Comparison of ENCODE assay signal across 8 mouse cellular contexts in the genomic region with DNA sequence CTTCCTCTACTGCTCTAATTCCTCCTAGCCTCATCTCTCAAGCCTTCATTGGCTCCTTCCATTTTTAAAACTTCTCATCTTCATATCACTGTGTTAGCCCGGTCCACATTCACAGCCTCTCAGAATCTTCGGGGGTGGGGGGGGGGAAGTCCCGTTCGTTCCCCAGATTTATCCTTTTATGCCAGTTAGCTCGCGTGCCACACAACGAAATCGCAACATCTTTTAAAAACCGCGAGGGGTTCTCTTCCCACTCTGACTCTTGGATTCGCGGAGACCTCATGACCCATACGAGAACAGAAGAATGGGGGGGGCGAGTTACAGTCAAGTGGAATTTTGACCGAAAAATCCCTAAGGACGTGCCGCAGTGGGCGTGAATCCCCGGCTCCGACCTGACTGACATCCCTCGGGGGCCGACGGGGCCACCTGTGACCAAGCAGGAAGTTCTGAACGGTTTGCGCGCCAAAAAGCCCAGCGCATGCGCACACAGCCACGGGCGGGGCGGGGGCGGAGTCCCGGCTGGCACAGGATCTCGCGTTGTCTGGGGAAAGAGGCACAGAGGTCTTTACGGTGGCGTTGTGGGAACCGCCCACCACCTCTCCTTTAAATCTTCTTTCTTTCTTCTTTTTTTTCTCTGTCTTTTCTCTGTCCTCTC. TPM values are rescaled to one million over a fixed set of nuclear protein-coding genes. Genes with fewer than 3 reads are reported as not detected.
A peak's percentile ranks its signal among the peaks of the same experiment; 100 is the strongest.
DNase-seq lines count a peak whose midpoint lies in the region; ATAC-seq and TF ChIP-seq lines count a peak whose summit lies in the region.

No protein-coding gene starts in this region.

- TF ChIP-seq CTCF in E14TG2a.4 (conservative IDR thresholded peaks at IDR 0.05; ENCODE audit: low read length) = no peak
- no peak for TF ChIP-seq CTCF in liver, embryonic 14.5 days (IDR thresholded peaks at IDR 0.05; ENCODE audit: low read depth)

- H3K4me3 ChIP-seq in E14TG2a.4 (replicated peaks; ENCODE audit: low read length) = peak overlapping the region; percentile 88
- H3K4me3 ChIP-seq in forebrain, embryonic 11.5 days (ENCODE audit: low read depth, low read length) = peak overlapping the region; percentile 60
- peak overlapping the region; percentile 79 for H3K4me3 ChIP-seq in heart, embryonic 16.5 days (ENCODE audit: low read length)
- H3K4me3 ChIP-seq in liver, embryonic 14.5 days (ENCODE audit: insufficient read depth in 1 of 2, low read depth in 2 of 2, low read length in 2 of 2) = peak overlapping the region; percentile 78 to 80
- peak overlapping the region; percentile 60 for H3K4me3 ChIP-seq in stomach, embryonic 15.5 days (replicated peaks)

- H3K9ac ChIP-seq in forebrain, embryonic 11.5 days (ENCODE audit: low read length) = peak overlapping the region; percentile 92
- peak overlapping the region; percentile 93 for H3K9ac ChIP-seq in heart, embryonic 16.5 days (ENCODE audit: low read length)
- H3K9ac ChIP-seq in liver, embryonic 14.5 days (replicated peaks) = peak overlapping the region; percentile 99
- peak overlapping the region; percentile 76 for H3K9ac ChIP-seq in stomach, embryonic 15.5 days

- H3K27me3 ChIP-seq in E14TG2a.4 (ENCODE audit: insufficient read depth, low read length) = no peaks in the 10 kb centered on the region
- H3K27me3 ChIP-seq in forebrain, embryonic 11.5 days (ENCODE audit: control insufficient read depth, insufficient read depth, low read length) = no peaks in the 10 kb centered on the region
- H3K27me3 ChIP-seq in heart, embryonic 16.5 days (ENCODE audit: control insufficient read depth, insufficient read depth, low read length) = no peaks in the 10 kb centered on the region
- no peaks in the 10 kb centered on the region for H3K27me3 ChIP-seq in liver, embryonic 14.5 days (ENCODE audit: control insufficient read depth, insufficient read depth, low read length)
- H3K27me3 ChIP-seq in stomach, embryonic 15.5 days (replicated peaks) = no peaks in the 10 kb centered on the region

- H3K4me2 ChIP-seq in forebrain, embryonic 11.5 days (ENCODE audit: low read depth, low read length, severe bottlenecking) = peak overlapping the region; percentile 73
- H3K4me2 ChIP-seq in heart, embryonic 16.5 days (ENCODE audit: low read depth, low read length) = peak overlapping the region; percentile 96
- peak overlapping the region; percentile 98 for H3K4me2 ChIP-seq in liver, embryonic 14.5 days (ENCODE audit: low read depth)
- H3K4me2 ChIP-seq in stomach, embryonic 15.5 days = peak overlapping the region; percentile 75

- WGBS in forebrain, embryonic 11.5 days = 1% methylated on average over 38 of the region's 38 CpGs
- WGBS in heart, embryonic 16.5 days = under 1% methylated on average over 38 of the region's 38 CpGs
- WGBS in liver, embryonic 14.5 days (ENCODE audit: insufficient replicate concordance) = under 1% methylated on average over 38 of the region's 38 CpGs
- under 1% methylated on average over 38 of the region's 38 CpGs for WGBS in stomach, embryonic 15.5 days

- DNase-seq in c-Kit-positive CD71-positive TER-119-negative erythroid progenitor cells, embryonic 14.5 days (ENCODE audit: low read depth) = peak; percentile 90
- peak; percentile 99 for DNase-seq in forebrain, embryonic 11.5 days (ENCODE audit: low spot score)
- DNase-seq in kidney, postnatal 36 days = peak; percentile 94 to 96
- peak; percentile 88 to 93 (median 93) for DNase-seq in liver, embryonic 14.5 days (ENCODE audit: low read depth in 3 of 3, low spot score in 3 of 3)
- peak; percentile 100 for DNase-seq in neural tube, embryonic 10.5 days (ENCODE audit: extremely low spot score, low spot score)

- H3K9me3 ChIP-seq in E14TG2a.4 (ENCODE audit: low read length) = no peaks in the 10 kb centered on the region
- no peaks in the 10 kb centered on the region for H3K9me3 ChIP-seq in forebrain, embryonic 11.5 days (ENCODE audit: control insufficient read depth, low read length)
- H3K9me3 ChIP-seq in heart, embryonic 16.5 days (replicated peaks; ENCODE audit: control insufficient read depth, low read length) = no peaks in the 10 kb centered on the region
- H3K9me3 ChIP-seq in liver, embryonic 14.5 days (ENCODE audit: control insufficient read depth, low read length) = no peaks in the 10 kb centered on the region
- no peaks in the 10 kb centered on the region for H3K9me3 ChIP-seq in stomach, embryonic 15.5 days

- H3K27ac ChIP-seq in forebrain, embryonic 11.5 days (ENCODE audit: low read depth, low read length) = peak overlapping the region; percentile 100
- peak overlapping the region; percentile 100 for H3K27ac ChIP-seq in heart, embryonic 16.5 days (ENCODE audit: low read length)
- peak overlapping the region; percentile 99 for H3K27ac ChIP-seq in liver, embryonic 14.5 days
- H3K27ac ChIP-seq in stomach, embryonic 15.5 days = peak overlapping the region; percentile 100

- H3K4me1 ChIP-seq in E14TG2a.4 (replicated peaks; ENCODE audit: low read depth, low read length) = peaks cover 37% of the 10 kb centered on the region
- H3K4me1 ChIP-seq in forebrain, embryonic 11.5 days (replicated peaks; ENCODE audit: control insufficient read depth, insufficient read depth, low read length) = peaks cover 4% of the 10 kb centered on the region; the same call in 1 of the 2 replicates
- H3K4me1 ChIP-seq in heart, embryonic 16.5 days (ENCODE audit: control insufficient read depth, insufficient read depth, low read length) = peaks cover 8% of the 10 kb centered on the region
- peaks cover 9 to 11% of the 10 kb centered on the region in 2 experiments for H3K4me1 ChIP-seq in liver, embryonic 14.5 days (replicated peaks; ENCODE audit: control insufficient read depth in 2 of 2, insufficient read depth in 2 of 2, low read length in 1 of 2)
- H3K4me1 ChIP-seq in stomach, embryonic 15.5 days = peaks cover 6% of the 10 kb centered on the region; the same call in 1 of the 2 replicates

- peak; percentile 92 for ATAC-seq in forebrain, embryonic 11.5 days (replicated peaks; ENCODE audit: low FRiP score)
- ATAC-seq in heart, embryonic 16.5 days (replicated peaks; ENCODE audit: extremely low read depth, insufficient read depth, low FRiP score) = peak; percentile 94
- ATAC-seq in liver, embryonic 14.5 days (ENCODE audit: insufficient read depth) = peak; percentile 90
- ATAC-seq in stomach, embryonic 15.5 days (ENCODE audit: insufficient read depth, low FRiP score, low read depth) = peak; percentile 91

- peaks cover 36% of the 10 kb centered on the region for H3K36me3 ChIP-seq in E14TG2a.4 (ENCODE audit: insufficient read depth, low read length)
- no peaks in the 10 kb centered on the region for H3K36me3 ChIP-seq in forebrain, embryonic 11.5 days (ENCODE audit: control insufficient read depth, insufficient read depth, low read length)
- 0 out of 2 replicates have a peak, but pooled peaks cover 2% of the 10 kb centered on the region for H3K36me3 ChIP-seq in heart, embryonic 16.5 days (ENCODE audit: control insufficient read depth, insufficient read depth)
- H3K36me3 ChIP-seq in liver, embryonic 14.5 days (replicated peaks; ENCODE audit: control insufficient read depth, insufficient read depth, low read depth) = no peaks in the 10 kb centered on the region
- H3K36me3 ChIP-seq in stomach, embryonic 15.5 days = no peaks in the 10 kb centered on the region

- TF ChIP-seq EP300 in liver, embryonic 14.5 days (IDR thresholded peaks at IDR 0.05; ENCODE audit: low read depth) = peak; percentile 70

RNA-seq across cellular contexts. Expression of gene Gpr19, which starts 0.8 kb away (rescaled TPM):
- 31.2 and 33.8 TPM in 2 replicates for polyA plus RNA-seq in forebrain, embryonic 11.5 days (2014; fragmentation: Nextera tagmentation; extraction: Ambion mirVana)
- polyA plus RNA-seq in heart, embryonic 16.5 days (2015; fragmentation: Nextera tagmentation; extraction: Ambion mirVana) = 9.1 and 10.6 TPM in 2 replicates
- polyA plus RNA-seq in liver, embryonic 14.5 days (2012; rRNA removed) = 4.4 and 4.7 TPM in 2 replicates
- 4.4 and 4.9 TPM in 2 replicates for polyA plus RNA-seq in liver, embryonic 14.5 days (2014; fragmentation: Nextera tagmentation; extraction: Ambion mirVana)
- polyA plus RNA-seq in stomach, embryonic 15.5 days (2015; fragmentation: Nextera tagmentation; extraction: Ambion mirVana) = 9.8 and 12.6 TPM in 2 replicates

RNA-seq across cellular contexts. Expression of gene Cdkn1b, which starts 22.6 kb away (rescaled TPM):
- polyA plus RNA-seq in forebrain, embryonic 11.5 days (2014; fragmentation: Nextera tagmentation; extraction: Ambion mirVana) = 26.2 and 27.3 TPM in 2 replicates
- 14.7 TPM in 2 replicates for polyA plus RNA-seq in heart, embryonic 16.5 days (2015; fragmentation: Nextera tagmentation; extraction: Ambion mirVana)
- 8.4 and 12.2 TPM in 2 replicates for polyA plus RNA-seq in liver, embryonic 14.5 days (2012; rRNA removed)
- polyA plus RNA-seq in liver, embryonic 14.5 days (2014; fragmentation: Nextera tagmentation; extraction: Ambion mirVana) = 11.7 and 12.6 TPM in 2 replicates
- 17.9 and 19.7 TPM in 2 replicates for polyA plus RNA-seq in stomach, embryonic 15.5 days (2015; fragmentation: Nextera tagmentation; extraction: Ambion mirVana)

Comparison
In these comparisons a context has a peak if more than half of its experiments do, and no peak if none do; other contexts are left out.
1. Peak in every context shown above with its lines: DNase-seq, ATAC-seq, H3K4me3 ChIP-seq and H3K27ac ChIP-seq.